Mouse (Mus musculus): ENCODE measurements around the gene Kcnt1. TPM values are rescaled to one million over a fixed set of nuclear protein-coding genes. Genes with fewer than 3 reads are reported as not detected.

Gene Kcnt1
- total RNA-seq, 1 experiment from 2014 or later, result not detected

GRCm38 (mm10) chr2:25940503-25940902 lies 77.0 kb downstream of the Kcnt1 start:
- ATAC-seq (replicated peaks; ENCODE audit: insufficient number of reproducible peaks, low FRiP score, low TSS enrichment, poor library complexity, severe bottlenecking), result no peak

- ATAC-seq (replicated peaks; ENCODE audit: insufficient number of reproducible peaks, low FRiP score, low TSS enrichment, poor library complexity, severe bottlenecking), result no peak
Observed at GRCm38 (mm10) chr2:25943822-25944221, 80.3 kb downstream of the Kcnt1 start.

GRCm38 (mm10) chr2:25947950-25948349 lies 84.4 kb downstream of the Kcnt1 start:
- ATAC-seq (replicated peaks; ENCODE audit: insufficient number of reproducible peaks, low FRiP score, low TSS enrichment, poor library complexity, severe bottlenecking), result no peak

GRCm38 (mm10) chr2:25949291-25949690 lies 85.8 kb downstream of the Kcnt1 start:
- ATAC-seq (replicated peaks; ENCODE audit: insufficient number of reproducible peaks, low FRiP score, low TSS enrichment, poor library complexity, severe bottlenecking), result no peak

Other genes starting within 250 kb of the Kcnt1 start
- gene Ccdc183, start 246.1 kb upstream of the Kcnt1 start, total RNA-seq (2017), result not detected in 3 replicates
- gene Tmem141, start 241.7 kb upstream of the Kcnt1 start, total RNA-seq (2017), result 12.4 to 19.4 TPM (median 14.3 TPM) in 3 replicates
- not detected in 3 replicates for gene Fcna, start 235.7 kb upstream of the Kcnt1 start, total RNA-seq (2017)
- gene Lcn8, start 210.6 kb upstream of the Kcnt1 start, total RNA-seq (2017), result not detected in 3 replicates
- gene Lcn5, start 205.8 kb upstream of the Kcnt1 start, total RNA-seq (2017), result not detected in 3 replicates
- gene Lcn6, start 186.9 kb upstream of the Kcnt1 start, total RNA-seq (2017), result not detected in 3 replicates
- not detected in 3 replicates for gene Lcn10, start 181.0 kb upstream of the Kcnt1 start, total RNA-seq (2017)
- gene Obp2a, start 163.7 kb upstream of the Kcnt1 start, total RNA-seq (2017), result not detected in 3 replicates
- gene Bmyc, start 157.0 kb upstream of the Kcnt1 start, total RNA-seq (2017), result 1.5 to 4.4 TPM (median 3.9 TPM) in 3 replicates
- gene Obp2b, start 126.7 kb upstream of the Kcnt1 start, total RNA-seq (2017), result not detected in 3 replicates
- gene Lcn3, start 98.2 kb upstream of the Kcnt1 start, total RNA-seq (2017), result not detected in 3 replicates
- not detected in 3 replicates for gene Lcn11, start 86.7 kb upstream of the Kcnt1 start, total RNA-seq (2017)
- gene Gm13539, start 81.5 kb upstream of the Kcnt1 start, total RNA-seq (2017), result not detected in 3 replicates
- not detected in 3 replicates for gene Glt6d1, start 47.9 kb upstream of the Kcnt1 start, total RNA-seq (2017)
- gene Lcn9, start 40.6 kb upstream of the Kcnt1 start, total RNA-seq (2017), result not detected in 3 replicates
- 0.39 TPM in 1 of 3 replicates, not detected in the others for gene Sohlh1, start 16.5 kb upstream of the Kcnt1 start, total RNA-seq (2017)
- gene Camsap1, start 119.5 kb downstream of the Kcnt1 start, total RNA-seq (2017), result 6.8 to 26.4 TPM (median 13.4 TPM) in 3 replicates
- 29.9 to 55.6 TPM (median 51.8 TPM) in 3 replicates for gene Ubac1, start 158.0 kb downstream of the Kcnt1 start, total RNA-seq (2017)